Mouse (Mus musculus): Measurements from ENCODE around the gene Fam163a. TPM values are rescaled to one million over a fixed set of nuclear protein-coding genes. Genes with fewer than 3 reads are reported as not detected.
"Not testable (repeated sequence)": the region's sequence is repeated elsewhere in the genome, so short reads cannot be mapped to it uniquely, and the experiment has no call there.

Gene Fam163a
- polyA plus RNA-seq, 1 experiment = 0.07 TPM

DNA sequence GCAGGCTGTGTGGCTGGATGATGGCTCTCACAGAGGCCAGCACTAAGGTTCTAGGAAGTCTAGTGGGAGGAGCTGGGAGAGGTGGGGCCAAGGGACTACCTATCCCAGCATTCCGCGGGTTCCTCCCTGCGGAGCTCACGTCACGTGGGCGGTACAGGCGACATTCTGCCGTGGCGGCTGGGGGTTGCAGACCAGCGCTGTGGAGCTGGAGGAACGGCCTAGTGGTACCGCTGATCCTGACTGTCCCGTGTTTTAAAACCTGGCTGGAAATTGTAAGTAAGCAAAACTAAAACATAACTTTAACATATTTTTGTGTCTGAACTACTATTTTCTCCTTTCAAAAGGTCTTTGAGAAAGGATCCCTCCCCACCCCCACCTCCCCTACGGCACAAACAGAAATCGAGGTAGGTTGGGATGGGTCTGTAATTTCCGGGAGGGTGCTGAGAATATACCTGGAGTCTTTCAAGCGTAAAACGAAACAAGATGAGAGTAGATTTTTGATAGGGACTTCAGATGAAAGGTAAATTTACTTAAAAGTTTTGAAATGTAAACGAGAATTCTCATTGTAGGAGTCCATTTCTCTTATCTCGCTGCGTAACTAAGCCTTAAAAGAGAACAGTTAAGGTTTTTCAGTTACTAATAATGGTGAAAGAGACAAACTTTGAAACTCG, 164.0 kb downstream of the Fam163a start:
- peak overlapping the region; percentile 66 for H3K4me3 ChIP-seq (replicated peaks; ENCODE audit: extremely low read depth, low read depth, low read length)
- H3K4me1 ChIP-seq (ENCODE audit: control insufficient read depth, insufficient read depth, low read length) = peaks cover 10% of the 10 kb centered on the region
- DNase-seq = peak; percentile 87
- under 1% methylated on average over 22 of the region's 22 CpGs for WGBS
- TF ChIP-seq CTCF (IDR thresholded peaks at IDR 0.05; ENCODE audit: insufficient read depth, low read length) = no peak
- TF ChIP-seq POLR2A (IDR thresholded peaks at IDR 0.05; ENCODE audit: borderline replicate concordance, extremely low read depth, low read depth, low read length) = peak; percentile 99

DNA sequence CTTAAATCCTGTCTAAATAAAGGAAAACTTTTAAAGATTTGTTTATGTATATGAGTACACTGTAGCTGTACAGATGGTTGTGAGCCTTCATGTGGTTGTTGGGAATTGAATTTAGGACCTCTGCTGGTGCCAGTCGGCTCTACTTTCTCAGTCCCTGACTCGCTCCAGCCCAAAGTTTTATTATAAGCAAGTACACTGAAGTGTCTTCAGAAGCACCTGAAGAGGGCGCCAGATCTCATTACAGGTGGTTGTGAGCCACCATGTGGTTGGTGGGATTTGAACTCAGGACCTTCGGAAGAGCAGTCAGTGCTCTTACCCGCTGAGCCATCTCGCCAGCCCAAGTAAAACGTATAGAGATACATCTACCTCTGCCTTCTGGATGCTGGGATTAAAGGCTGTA, 164.8 kb downstream of the Fam163a start:
- WGBS = 68% methylated on average over 7 of the region's 7 CpGs
- DNase-seq; H3K4me1 ChIP-seq (ENCODE audit: control insufficient read depth, insufficient read depth, low read length); H3K4me3 ChIP-seq (replicated peaks; ENCODE audit: extremely low read depth, low read depth, low read length): not testable (repeated sequence)

- DNase-seq = peak; percentile 51
- Histone ChIP-seq H3K4me3 (replicated peaks; ENCODE audit: extremely low read depth, low read depth, low read length) (peak overlapping the region; percentile 69), H3K4me1 (ENCODE audit: control insufficient read depth, insufficient read depth, low read length) (peaks cover 11% of the 10 kb centered on the region)
- WGBS = 6% methylated on average over 5 of the region's 5 CpGs
- TF ChIP-seq CTCF (IDR thresholded peaks at IDR 0.05; ENCODE audit: insufficient read depth, low read length) = no peak
- peak; percentile 91; the same call in 1 of the 2 replicates for TF ChIP-seq POLR2A (IDR thresholded peaks at IDR 0.05; ENCODE audit: borderline replicate concordance, extremely low read depth, low read depth, low read length)
Measured at GRCm38 (mm10) chr1:156037144-156037583, 167.7 kb downstream of the Fam163a start.

- WGBS = under 1% methylated on average over 59 of the region's 59 CpGs
- DNase-seq = peak; percentile 97
- H3K4me3 ChIP-seq (replicated peaks; ENCODE audit: extremely low read depth, low read depth, low read length) = peak within 1 kb of the TSS; percentile 92
- H3K4me1 ChIP-seq (ENCODE audit: control insufficient read depth, insufficient read depth, low read length) = peaks cover 5% of the 10 kb centered on the region
- TF ChIP-seq CTCF (IDR thresholded peaks at IDR 0.05; ENCODE audit: insufficient read depth, low read length) = peak; percentile 70
- peak; percentile 84 for TF ChIP-seq POLR2A (IDR thresholded peaks at IDR 0.05; ENCODE audit: borderline replicate concordance, extremely low read depth, low read depth, low read length)
Measured at GRCm38 (mm10) chr1:156035930-156036737, 168.7 kb downstream of the Fam163a start, which contains the start of gene Tor1aip1. Tor1aip1 (minus strand) TSS chr1:156036480.

- WGBS = under 1% methylated on average over 58 of the region's 59 CpGs
- Histone ChIP-seq H3K4me3 (replicated peaks; ENCODE audit: extremely low read depth, low read depth, low read length) (peak within 1 kb of the TSS; percentile 92), H3K4me1 (ENCODE audit: control insufficient read depth, insufficient read depth, low read length) (peaks cover 5% of the 10 kb centered on the region)
- no peak for DNase-seq
- TF ChIP-seq POLR2A (IDR thresholded peaks at IDR 0.05; ENCODE audit: borderline replicate concordance, extremely low read depth, low read depth, low read length) = peak; percentile 25; the same call in 1 of the 2 replicates
- no peak for TF ChIP-seq CTCF (IDR thresholded peaks at IDR 0.05; ENCODE audit: insufficient read depth, low read length)
Measured at GRCm38 (mm10) chr1:156035269-156035929, 169.4 kb downstream of the Fam163a start, which contains the start of gene Tor1aip2. Tor1aip2 (plus strand) TSS chr1:156035403.

DNA sequence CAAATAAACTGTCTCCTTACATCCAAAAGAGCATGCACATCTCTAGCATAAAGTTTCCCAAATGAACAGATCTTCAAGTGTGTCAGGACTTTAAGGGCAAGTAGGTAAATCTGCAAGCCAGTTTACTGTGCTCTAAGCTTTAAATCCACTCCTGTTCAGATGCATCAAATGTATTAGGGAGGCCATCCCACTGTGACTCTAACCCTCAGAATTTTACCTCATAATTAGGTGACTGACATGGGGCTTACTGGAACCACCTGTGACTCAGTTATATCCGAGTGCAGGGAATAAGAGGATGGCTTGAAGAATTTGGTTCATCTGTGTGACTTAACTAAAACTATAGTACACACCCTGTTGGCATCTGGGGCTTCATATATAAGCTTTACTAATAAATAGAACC, 170.2 kb downstream of the Fam163a start:
- WGBS = 14% methylated on average over 1 of the region's 1 CpGs
- Histone ChIP-seq H3K4me3 (replicated peaks; ENCODE audit: extremely low read depth, low read depth, low read length) (peak overlapping the region; percentile 36), H3K4me1 (ENCODE audit: control insufficient read depth, insufficient read depth, low read length) (peaks cover 5% of the 10 kb centered on the region)
- TF ChIP-seq CTCF (IDR thresholded peaks at IDR 0.05; ENCODE audit: insufficient read depth, low read length) (no peak), POLR2A (IDR thresholded peaks at IDR 0.05; ENCODE audit: borderline replicate concordance, extremely low read depth, low read depth, low read length) (no peak)
- DNase-seq = no peak

DNA sequence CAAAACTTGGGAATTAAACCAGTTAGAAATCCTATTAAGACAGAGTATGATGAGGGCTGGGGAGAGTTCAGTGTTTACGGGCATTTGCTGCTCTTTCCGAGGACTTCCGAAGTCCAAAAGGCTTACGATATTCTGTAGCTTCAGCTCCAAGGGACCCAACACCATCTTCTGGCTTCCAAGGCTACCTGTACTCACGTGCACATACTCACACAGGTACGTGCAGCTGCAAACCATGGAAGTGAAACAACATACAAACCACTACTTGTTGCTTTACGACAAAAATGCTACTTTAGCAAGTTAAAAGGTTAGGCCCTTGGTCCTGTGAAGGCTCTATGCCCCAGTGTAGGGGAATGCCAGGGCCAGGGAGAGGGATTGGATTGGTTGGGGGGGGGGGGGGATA, 170.9 kb downstream of the Fam163a start:
- Histone ChIP-seq H3K4me3 (replicated peaks; ENCODE audit: extremely low read depth, low read depth, low read length) (no peak overlapping the region), H3K4me1 (ENCODE audit: control insufficient read depth, insufficient read depth, low read length) (peaks cover 5% of the 10 kb centered on the region)
- TF ChIP-seq POLR2A (IDR thresholded peaks at IDR 0.05; ENCODE audit: borderline replicate concordance, extremely low read depth, low read depth, low read length) (no peak), CTCF (IDR thresholded peaks at IDR 0.05; ENCODE audit: insufficient read depth, low read length) (no peak)
- 93% methylated on average over 7 of the region's 7 CpGs for WGBS
- no peak for DNase-seq

GRCm38 (mm10) chr1:156028340-156028975, 176.4 kb downstream of the Fam163a start:
- WGBS = 67% methylated on average over 4 of the region's 4 CpGs
- no peak for TF ChIP-seq POLR2A (IDR thresholded peaks at IDR 0.05; ENCODE audit: borderline replicate concordance, extremely low read depth, low read depth, low read length)
- no peak for TF ChIP-seq CTCF (IDR thresholded peaks at IDR 0.05; ENCODE audit: insufficient read depth, low read length)

DNA sequence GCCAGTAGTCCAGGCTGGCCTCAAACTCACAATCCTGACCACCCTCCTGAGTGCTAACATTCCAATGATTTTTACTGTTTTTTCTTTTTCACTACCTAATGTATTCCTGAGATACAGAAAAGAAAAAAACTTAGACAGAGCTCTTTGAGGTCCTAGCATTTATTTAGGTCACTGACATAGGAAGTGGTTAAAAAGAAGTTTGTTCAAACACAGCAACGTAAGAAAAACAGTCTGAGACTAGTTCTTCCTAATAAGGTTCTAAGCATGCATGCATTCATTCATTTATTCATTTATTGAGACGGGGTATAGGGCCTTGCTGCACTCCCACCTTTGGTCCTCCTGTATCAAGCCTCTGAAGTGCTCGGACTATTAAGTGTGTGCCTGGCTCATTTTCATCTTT, 177.0 kb downstream of the Fam163a start:
- DNase-seq = no peak
- Histone ChIP-seq H3K4me3 (replicated peaks; ENCODE audit: extremely low read depth, low read depth, low read length) (no peak overlapping the region), H3K4me1 (ENCODE audit: control insufficient read depth, insufficient read depth, low read length) (peaks cover 3% of the 10 kb centered on the region; the same call in 1 of the 2 replicates)
- 75% methylated on average over 3 of the region's 3 CpGs for WGBS
- TF ChIP-seq CTCF (IDR thresholded peaks at IDR 0.05; ENCODE audit: insufficient read depth, low read length) (no peak), POLR2A (IDR thresholded peaks at IDR 0.05; ENCODE audit: borderline replicate concordance, extremely low read depth, low read depth, low read length) (no peak)

More at GRCm38 (mm10) chr1:156028340-156028975, 176.4 kb downstream of the Fam163a start:
- Histone ChIP-seq H3K4me1 (ENCODE audit: control insufficient read depth, insufficient read depth, low read length) (peaks cover 3% of the 10 kb centered on the region; the same call in 1 of the 2 replicates), H3K4me3 (replicated peaks; ENCODE audit: extremely low read depth, low read depth, low read length) (no peak overlapping the region)
- DNase-seq = no peak

Other genes with a start within 250 kb of the Fam163a start
- gene Cep350, start 231.8 kb downstream of the Fam163a start, polyA plus RNA-seq (2012; rRNA removed) = 4.3 and 6.2 TPM in 2 replicates
- 52.0 and 62.4 TPM in 2 replicates for gene Tor1aip2, start 169.6 kb downstream of the Fam163a start, polyA plus RNA-seq (2012; rRNA removed)
- gene Tor1aip1, start 168.5 kb downstream of the Fam163a start, polyA plus RNA-seq (2012; rRNA removed) = 35.5 and 36.6 TPM in 2 replicates
- gene Tdrd5, start 98.6 kb upstream of the Fam163a start, polyA plus RNA-seq (2012; rRNA removed) = 0.44 and 0.45 TPM in 2 replicates
- gene Nphs2, start 105.7 kb upstream of the Fam163a start, polyA plus RNA-seq (2012; rRNA removed) = 0.06 and 0.08 TPM in 2 replicates
- gene Gm2000, start 161.0 kb upstream of the Fam163a start, polyA plus RNA-seq (2012; rRNA removed) = 1.4 and 6.7 TPM in 2 replicates
- gene Axdnd1, start 216.1 kb upstream of the Fam163a start, polyA plus RNA-seq (2012; rRNA removed) = 0.20 TPM in 1 of 2 replicates, not detected in the other